Mouse (Mus musculus): Measurements from ENCODE around the gene Gm8281.
"Not testable (repeated sequence)": the region's sequence is repeated elsewhere in the genome, so short reads cannot be mapped to it uniquely, and the experiment has no call there.

Gene Gm8281

GRCm38 (mm10) chr14:5070611-5071490 lies at the start of gene Gm8281:
Gene Gm8281 (plus strand): TSS chr14:5071040.
- peak; percentile 0 to 13 for DNase-seq (ENCODE audit: low spot score in 2 of 2)

GRCm38 (mm10) chr14:5050329-5050728 lies 20.5 kb upstream of the Gm8281 start, which contains the start of gene 4930555G01Rik:
Gene 4930555G01Rik (plus strand): TSS chr14:5050629.
- not testable (repeated sequence) for DNase-seq (ENCODE audit: low spot score in 2 of 2)

- not testable (repeated sequence) for DNase-seq (ENCODE audit: low spot score in 2 of 2)
Observed at GRCm38 (mm10) chr14:5131219-5131618, 60.4 kb downstream of the Gm8281 start, which contains the start of gene Gm8279. Gene Gm8279 (plus strand): TSS chr14:5131519.

All from heart, adult 9 months (tissue).